Mouse (Mus musculus) right cerebral cortex, postnatal 25 days (tissue): ENCODE results near the gene Set.

Experiments
- DNase-seq: peaks from one replicate; pipeline ENCODE4 v3.0.0; 2022

Set gene

DNA sequence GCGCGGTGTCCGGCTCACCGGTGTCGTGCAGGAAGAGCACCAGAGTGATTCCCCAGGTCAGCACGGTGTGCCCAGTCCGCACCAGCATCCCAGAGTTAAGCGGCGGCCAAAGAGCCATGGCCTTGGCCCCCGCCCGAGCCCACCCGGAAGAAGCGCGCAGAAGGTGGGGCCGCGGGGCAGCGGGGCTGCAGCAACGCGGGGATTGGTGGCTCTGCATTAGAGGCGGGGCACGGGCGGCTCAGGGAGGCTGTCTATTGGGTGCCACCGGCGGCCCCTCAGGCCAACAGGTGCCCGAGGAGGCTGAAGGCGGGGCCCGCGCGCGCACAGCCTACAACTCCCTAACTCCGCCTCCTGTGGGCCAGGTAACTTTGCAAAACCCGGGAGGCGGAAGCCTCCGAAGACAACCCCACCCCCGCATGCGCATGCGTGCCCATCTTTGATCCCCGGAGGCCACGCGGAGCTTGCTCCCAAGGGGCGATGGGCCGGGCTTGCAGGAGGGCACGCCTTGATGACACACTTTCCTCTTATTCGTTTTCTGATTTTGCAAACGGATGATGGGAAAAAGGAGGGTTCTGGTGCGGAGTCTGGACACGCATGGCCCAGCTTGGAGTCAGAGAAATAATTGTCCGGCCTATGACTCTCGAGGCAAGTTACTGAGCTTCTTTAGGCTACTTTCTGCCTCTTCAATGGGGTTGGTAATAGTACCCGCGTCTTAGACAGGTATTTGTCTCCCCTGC, 36.5 kb downstream of the Set start, which contains the start of gene Zdhhc12:
Zdhhc12 (minus strand) TSS at position 178 of the 737 bp plus-strand sequence.
- peak; percentile 93 for DNase-seq

DNA sequence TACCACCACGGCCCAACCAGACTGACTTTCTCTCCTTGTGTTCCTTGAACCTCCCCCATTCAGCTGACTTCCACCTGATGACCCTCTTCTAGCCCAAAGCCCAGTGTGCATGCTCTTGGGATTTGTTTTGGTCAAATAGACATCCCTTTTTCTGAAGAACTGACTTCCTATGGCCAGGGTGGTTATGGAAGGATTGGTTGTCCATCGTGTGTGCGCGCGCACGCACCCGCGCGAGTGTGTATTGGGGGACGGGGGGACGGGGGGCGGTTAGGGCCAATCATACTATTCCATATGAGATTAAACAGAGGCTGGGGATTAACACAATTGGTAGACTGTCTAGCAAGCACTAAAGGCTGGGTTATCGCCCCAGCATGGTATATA, 37.0 kb downstream of the Set start:
- DNase-seq: no peak

DNA sequence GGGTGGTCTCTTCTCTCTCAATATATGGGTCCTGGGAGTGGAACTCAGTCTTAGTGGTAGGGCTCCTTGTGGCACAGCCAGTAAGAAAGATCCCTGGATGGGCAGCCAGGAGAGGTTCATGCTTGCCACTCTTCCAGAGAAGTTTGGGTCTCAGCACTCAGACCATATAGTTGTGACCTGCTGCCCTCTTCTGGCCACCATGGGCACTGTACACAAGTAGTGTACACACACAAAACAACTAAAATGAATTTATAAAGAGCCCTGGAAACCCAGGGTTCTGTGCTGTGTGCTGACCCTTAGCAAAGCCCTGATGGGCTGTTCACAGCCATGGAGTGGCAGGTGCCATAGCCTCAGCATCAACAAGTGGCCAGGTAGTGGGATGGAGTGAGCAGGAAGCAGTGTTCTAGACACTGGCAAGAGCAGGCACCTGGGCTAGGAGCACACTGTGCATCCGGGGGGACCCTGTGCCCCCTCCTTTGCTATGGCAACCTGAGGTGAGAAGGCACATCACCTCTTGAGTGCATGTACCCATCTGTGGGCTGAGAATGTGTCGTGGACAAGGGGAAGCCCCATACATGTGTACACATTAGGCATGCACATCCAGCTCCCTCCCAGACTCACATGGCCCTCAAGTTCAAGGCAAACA, 38.8 kb downstream of the Set start:
- no peak for DNase-seq

DNA sequence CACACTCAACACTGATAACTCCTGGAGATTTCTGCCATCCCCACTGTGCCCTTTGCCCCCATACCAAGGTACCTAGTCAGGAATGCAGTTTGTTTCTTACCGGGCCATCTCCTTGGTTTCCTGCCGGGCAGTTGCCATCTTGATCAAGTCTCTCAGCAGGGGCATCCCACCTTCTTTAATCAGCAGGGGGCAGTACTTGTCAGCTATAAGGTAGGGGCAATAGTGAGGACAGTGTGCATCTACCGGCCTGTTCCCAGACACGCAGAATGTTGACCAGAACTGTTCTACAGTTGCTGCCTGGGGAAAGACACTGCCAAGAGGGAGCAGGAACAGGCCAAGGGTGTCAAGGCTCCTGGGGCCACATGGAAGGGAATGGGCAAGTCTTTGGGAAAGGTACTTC, 43.0 kb downstream of the Set start:
- DNase-seq: no peak

DNA sequence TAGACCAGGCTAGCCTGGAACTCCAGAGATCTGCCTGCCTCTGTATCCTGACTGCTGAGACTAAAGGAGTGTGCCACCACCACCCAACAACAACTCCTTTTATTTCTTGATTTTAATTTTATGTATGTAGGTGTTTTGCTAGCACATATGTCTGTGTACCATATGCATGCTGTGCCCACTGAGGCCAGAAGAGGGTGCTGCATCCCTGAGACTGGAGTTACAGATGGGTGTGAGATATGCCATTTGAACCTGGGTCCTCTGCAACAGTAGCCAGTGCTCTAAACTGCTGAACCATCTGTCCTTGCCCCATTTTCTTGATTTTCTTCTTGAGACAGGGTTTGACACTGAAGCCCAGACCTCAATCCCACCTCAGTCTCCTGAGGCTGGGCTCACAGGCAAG, 49.2 kb downstream of the Set start:
- DNase-seq: no peak

DNA sequence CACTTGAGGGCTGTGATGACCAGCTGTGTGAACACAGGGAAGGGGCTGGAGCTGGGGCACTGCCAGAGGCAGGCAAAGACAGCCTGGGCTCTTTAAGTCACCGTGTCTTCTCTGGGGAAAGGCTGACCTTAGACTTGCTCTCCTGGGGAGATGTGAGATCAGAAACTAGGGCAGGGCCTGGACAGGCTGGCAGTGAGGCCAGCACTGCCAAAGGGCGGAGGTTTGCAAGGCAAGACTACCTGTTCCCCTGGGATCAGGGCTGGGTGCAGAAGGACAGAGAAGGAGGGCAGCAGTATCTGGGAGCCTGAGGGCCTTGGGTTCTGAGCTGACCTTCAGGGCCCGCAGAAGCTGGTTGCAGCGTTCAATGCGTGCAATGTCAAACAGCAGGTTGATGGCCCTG, 50.5 kb downstream of the Set start:
- no peak for DNase-seq

DNA sequence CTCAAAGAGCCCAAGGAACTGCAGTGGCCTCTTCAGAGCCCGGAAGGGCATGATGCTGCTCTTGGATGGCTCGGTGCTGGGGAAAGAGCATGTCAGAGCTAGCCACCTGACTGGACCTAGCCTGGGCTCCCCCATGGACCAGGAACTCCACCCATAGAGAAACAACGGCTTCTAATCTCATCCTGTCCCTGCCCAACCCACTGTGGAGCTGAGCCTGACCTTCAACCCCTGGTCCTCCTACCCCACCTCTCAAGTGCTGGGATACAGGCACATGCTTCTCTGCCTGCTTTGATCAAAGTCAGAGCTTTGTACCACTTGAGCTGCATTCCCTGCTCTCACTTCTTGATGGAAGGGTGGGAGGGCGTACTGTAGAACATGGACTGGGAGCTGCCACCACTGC, 51.1 kb downstream of the Set start:
- DNase-seq: no peak

DNA sequence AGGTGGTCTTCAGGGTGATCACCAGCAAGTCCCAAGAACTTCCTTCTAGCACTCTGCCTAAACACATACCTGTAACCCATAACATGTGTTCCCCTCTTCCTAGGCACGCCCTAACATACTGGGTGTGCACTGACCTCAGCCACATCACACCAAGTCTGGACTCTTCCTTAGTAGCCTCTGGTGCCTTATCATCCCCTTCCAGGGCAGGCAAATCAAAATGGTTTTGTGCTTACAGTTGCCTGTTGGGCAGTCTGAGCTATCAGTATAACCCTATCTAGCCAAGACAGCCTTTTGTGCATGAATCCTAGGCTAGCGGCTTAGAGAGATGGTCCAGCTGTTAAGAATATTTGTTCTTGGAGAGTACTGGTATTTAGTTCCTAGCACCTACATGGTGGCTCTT, 54.3 kb downstream of the Set start:
- DNase-seq: no peak

DNA sequence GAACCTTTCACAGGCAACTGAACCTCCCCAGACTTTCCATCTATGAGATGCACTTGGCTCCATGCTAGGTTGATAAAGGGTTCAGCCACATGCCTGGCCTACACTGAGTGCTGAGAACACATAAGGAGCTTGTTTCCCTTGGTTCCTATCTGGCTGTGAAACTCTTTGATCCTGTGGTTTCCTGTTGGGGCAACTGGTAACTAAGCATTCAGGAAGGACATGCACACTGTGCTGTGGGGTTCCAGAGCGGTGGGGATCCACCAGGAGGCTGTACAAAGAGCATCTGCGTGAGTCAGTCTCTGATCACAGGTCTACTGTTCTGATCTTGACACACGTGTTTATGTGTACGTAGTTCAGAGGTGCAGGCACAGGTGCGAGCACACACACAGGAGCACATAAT, 55.4 kb downstream of the Set start:
- DNase-seq: no peak

DNA sequence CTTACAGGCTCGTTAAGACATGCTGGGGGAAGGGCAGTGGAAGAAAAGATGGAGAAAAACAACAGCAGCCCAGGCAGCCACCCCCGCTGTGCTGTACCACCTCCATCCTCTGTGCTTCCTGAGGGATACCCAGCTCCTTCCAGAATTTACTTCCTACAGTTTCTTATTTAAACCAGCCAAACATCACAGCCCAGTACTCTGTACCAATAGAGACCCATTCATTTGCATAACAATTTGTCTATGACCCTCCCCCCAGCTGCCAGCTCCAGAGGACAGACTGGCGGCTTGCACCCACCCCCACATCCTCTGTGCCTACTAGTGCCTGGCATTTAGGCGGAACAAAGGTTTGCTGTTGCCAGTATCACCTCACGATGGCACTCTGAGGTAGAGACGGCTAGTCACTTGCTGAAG, 62.5 kb downstream of the Set start:
- DNase-seq: peak; percentile 73

DNA sequence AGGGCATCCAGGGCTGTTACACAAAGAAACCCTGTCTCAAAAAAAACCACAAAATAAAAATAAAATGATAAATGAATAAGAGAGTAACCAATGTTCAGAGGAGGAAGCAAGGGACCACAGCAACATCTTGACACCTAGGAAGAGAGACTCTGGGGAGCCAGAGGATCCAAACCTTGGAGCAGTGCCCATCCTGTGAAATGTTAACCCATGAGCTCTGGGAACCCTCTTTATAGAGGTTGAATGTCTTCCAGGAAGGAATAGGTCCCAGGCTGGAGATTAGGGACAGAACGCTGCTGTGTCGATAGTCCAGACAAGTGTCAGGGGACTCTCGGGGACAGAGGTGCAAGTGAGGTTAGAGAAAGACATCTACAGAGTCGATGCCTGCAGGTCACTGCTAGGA, 63.1 kb downstream of the Set start:
- no peak for DNase-seq
